Mouse (Mus musculus) ES-E14 (cell line): ENCODE data around the gene Uvrag. TPM values are rescaled to one million over a fixed set of nuclear protein-coding genes. Genes with fewer than 3 reads are reported as not detected.

Source experiments
- DNase-seq: peaks from one replicate; pipeline ENCODE4 v3.0.0-alpha.2; 2013; ENCODE audit warnings: low read depth, low spot score
- H3K27ac ChIP-seq: 2 replicates; pipeline ENCODE4 v1.5.1; 2012; ENCODE audit warnings: low read depth, mild to moderate bottlenecking, low read length, moderate library complexity, mixed read lengths; ENCODE audit not compliant: poor library complexity, insufficient read depth, severe bottlenecking
- H3K36me3 ChIP-seq: 2 replicates; pipeline ENCODE4 v1.6.1; 2012; ENCODE audit warnings: mild to moderate bottlenecking, low read length, moderate library complexity, mixed read lengths; ENCODE audit not compliant: control insufficient read depth, poor library complexity, insufficient read depth, severe bottlenecking
- H3K4me1 ChIP-seq, 2 experiments: fragments of 150-350 bp in 1 of 2; sonication (generic) in 1 of 2; 2 replicates each; pipeline ENCODE4 v1.6.1; 2012; ENCODE audit warnings: low read length in 2 of 2, mild to moderate bottlenecking in 1 of 2, mixed read lengths in 1 of 2; ENCODE audit not compliant: control insufficient read depth in 2 of 2, insufficient read depth in 2 of 2, poor library complexity in 1 of 2
- H3K4me3 ChIP-seq, 2 experiments: fragments of 150-350 bp in 1 of 2; sonication (generic) in 1 of 2; 2 replicates each; pipeline ENCODE4 v1.5.1; 2012; ENCODE audit warnings: low read length in 2 of 2, low read depth in 1 of 2, mild to moderate bottlenecking in 1 of 2, mixed read lengths in 1 of 2; ENCODE audit not compliant: insufficient read depth in 1 of 2, poor library complexity in 1 of 2, severe bottlenecking in 1 of 2
- H3K9ac ChIP-seq: 2 replicates; pipeline ENCODE4 v1.6.1; 2012; ENCODE audit warnings: low read depth, mild to moderate bottlenecking, low read length, mixed read lengths; ENCODE audit not compliant: poor library complexity, insufficient read depth, severe bottlenecking
- H3K9me3 ChIP-seq: fragments of 150-350 bp; sonication (generic); 2 replicates; pipeline ENCODE4 v1.6.1; 2012; ENCODE audit warnings: low read depth, mild to moderate bottlenecking, low read length; ENCODE audit not compliant: control insufficient read depth, insufficient read depth
- CHD2 ChIP-seq: IDR thresholded peaks from 2 replicates; pipeline ENCODE4 v1.6.1; 2014; ENCODE audit warnings: mild to moderate bottlenecking, low read depth, low read length, inconsistent platforms
- HCFC1 ChIP-seq: IDR thresholded peaks from 2 replicates; pipeline ENCODE4 v1.6.1; 2012; ENCODE audit warnings: low read length, inconsistent platforms, borderline replicate concordance; ENCODE audit not compliant: insufficient read depth
- MAFK ChIP-seq: IDR thresholded peaks from 2 replicates; pipeline ENCODE4 v1.6.1; 2014; ENCODE audit warnings: mild to moderate bottlenecking, low read depth, low read length, inconsistent platforms; ENCODE audit not compliant: insufficient read depth
- ZC3H11A ChIP-seq: IDR thresholded peaks from 2 replicates; pipeline ENCODE4 v1.6.1; 2012; ENCODE audit warnings: low read depth, mild to moderate bottlenecking, inconsistent platforms, low read length, borderline replicate concordance
- ZNF384 ChIP-seq: IDR thresholded peaks from 2 replicates; pipeline ENCODE4 v1.6.1; 2012; ENCODE audit warnings: low read depth, low read length, inconsistent platforms
- in situ Hi-C, 2 experiments: fragments of 600-800 bp; cut with MboI; formaldehyde crosslinking; loops; one replicate each; pipeline ENCODE4 v1.15.1; 2025; ENCODE audit warnings: low sequenced_read_pairs in 2 of 2, inconsistent platforms in 1 of 2; ENCODE audit not compliant: unreplicated experiment in 2 of 2
- total RNA-seq: library from RNA; depleted of rRNA; stranded (reverse); fragments of 300-350 nt; gene quantifications from 2 replicates; pipeline ENCODE4 v1.2.3, GENCODE M21; 2012

Gene Uvrag
- total RNA-seq, 1 experiment = 14.6 TPM

- H3K4me3 ChIP-seq = no peak overlapping the region
- no peak overlapping the region for H3K9ac ChIP-seq
- no peaks in the 10 kb centered on the region for H3K9me3 ChIP-seq
- in situ Hi-C loops = no loop called here
- TF ChIP-seq CHD2 (no peak), ZNF384 (no peak), HCFC1 (no peak), MAFK (no peak), ZC3H11A (no peak)
- no peaks in the 10 kb centered on the region for H3K4me1 ChIP-seq
- H3K27ac ChIP-seq = no peak overlapping the region
- H3K36me3 ChIP-seq = no peaks in the 10 kb centered on the region
- DNase-seq = no peak
Measured at GRCm38 (mm10) chr7:98938621-98939020, 202.3 kb downstream of the Uvrag start.

DNA sequence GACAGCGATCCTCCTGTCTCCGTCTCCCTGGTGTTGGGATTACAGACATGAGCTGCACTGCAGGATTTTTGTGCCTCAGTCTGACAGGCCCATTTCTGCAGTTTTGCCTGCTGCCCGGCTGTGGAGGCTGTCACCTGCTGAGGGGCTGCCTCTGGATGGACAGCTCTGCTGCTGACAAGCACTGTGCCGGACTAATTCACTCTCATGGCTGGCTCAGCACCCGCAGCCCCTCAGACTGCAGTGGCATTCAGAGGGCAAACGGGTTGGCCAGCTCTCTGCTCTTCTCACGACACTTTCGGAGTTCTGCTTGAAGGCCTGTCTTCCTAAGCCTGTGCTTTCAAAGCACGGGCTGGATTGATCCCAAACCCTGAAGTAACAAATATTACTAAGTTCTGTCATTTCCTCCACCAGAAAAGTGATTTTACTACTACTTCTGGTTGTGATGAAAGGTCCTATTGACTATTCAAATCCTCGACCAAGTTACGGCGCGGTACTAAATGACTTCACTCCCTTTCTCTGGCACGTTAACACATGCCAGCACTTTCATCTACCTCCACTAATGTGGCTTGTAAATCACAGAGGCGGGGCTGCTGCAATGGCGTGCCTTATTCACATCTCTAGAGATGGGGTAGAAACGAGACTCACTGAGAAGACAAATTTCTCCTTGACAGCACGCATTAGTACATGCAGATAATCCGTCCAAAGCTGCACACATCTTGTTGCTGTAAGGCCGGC is 203.7 kb downstream of the Uvrag start:
- no peak overlapping the region for H3K27ac ChIP-seq
- H3K4me3 ChIP-seq = no peak overlapping the region
- in situ Hi-C loops = no loop called here
- no peaks in the 10 kb centered on the region for H3K4me1 ChIP-seq
- H3K9me3 ChIP-seq = no peaks in the 10 kb centered on the region
- no peak overlapping the region for H3K9ac ChIP-seq
- TF ChIP-seq MAFK = no peak
- no peak for TF ChIP-seq HCFC1
- TF ChIP-seq ZNF384 = no peak
- no peak for TF ChIP-seq CHD2
- no peak for TF ChIP-seq ZC3H11A
- H3K36me3 ChIP-seq = no peaks in the 10 kb centered on the region
- no peak for DNase-seq

- peak overlapping the region; percentile 31; the same call in 1 of the 2 replicates for H3K9ac ChIP-seq
- H3K27ac ChIP-seq = no peak overlapping the region
- TF ChIP-seq ZNF384 = no peak
- no peak for TF ChIP-seq MAFK
- no peak for TF ChIP-seq CHD2
- no peak for TF ChIP-seq HCFC1
- H3K4me3 ChIP-seq = no peak overlapping the region
- no peaks in the 10 kb centered on the region for H3K4me1 ChIP-seq
- no peak for DNase-seq
- no peaks in the 10 kb centered on the region for H3K36me3 ChIP-seq
- no peaks in the 10 kb centered on the region for H3K9me3 ChIP-seq
- in situ Hi-C loops = no loop called here
Measured at GRCm38 (mm10) chr7:98935757-98936156, 205.2 kb downstream of the Uvrag start.

- TF ChIP-seq ZC3H11A (no peak), MAFK (no peak), HCFC1 (no peak), CHD2 (no peak), ZNF384 (no peak)
- Histone ChIP-seq H3K4me3 (no peak overlapping the region), H3K9ac (no peak overlapping the region), H3K9me3 (no peaks in the 10 kb centered on the region), H3K27ac (no peak overlapping the region), H3K4me1 (no peaks in the 10 kb centered on the region), H3K36me3 (no peaks in the 10 kb centered on the region)
- no peak for DNase-seq
- in situ Hi-C loops = no loop called here
Measured at GRCm38 (mm10) chr7:98935193-98935592, 205.7 kb downstream of the Uvrag start.

- in situ Hi-C loops = no loop called here
- H3K27ac ChIP-seq = no peak overlapping the region
- DNase-seq = no peak
Measured at GRCm38 (mm10) chr7:98928336-98929025, 212.5 kb downstream of the Uvrag start.

More at GRCm38 (mm10) chr7:98928336-98929025, 212.5 kb downstream of the Uvrag start:
- H3K4me3 ChIP-seq = no peak overlapping the region
- no peaks in the 10 kb centered on the region for H3K9me3 ChIP-seq
- no peak overlapping the region for H3K9ac ChIP-seq
- TF ChIP-seq ZC3H11A (no peak), HCFC1 (no peak), MAFK (no peak), ZNF384 (no peak), CHD2 (no peak)
- H3K4me1 ChIP-seq = no peaks in the 10 kb centered on the region
- H3K36me3 ChIP-seq = no peaks in the 10 kb centered on the region
